Mouse (Mus musculus): ENCODE measurements around the gene Dock1.

The Dock1 gene

DNA sequence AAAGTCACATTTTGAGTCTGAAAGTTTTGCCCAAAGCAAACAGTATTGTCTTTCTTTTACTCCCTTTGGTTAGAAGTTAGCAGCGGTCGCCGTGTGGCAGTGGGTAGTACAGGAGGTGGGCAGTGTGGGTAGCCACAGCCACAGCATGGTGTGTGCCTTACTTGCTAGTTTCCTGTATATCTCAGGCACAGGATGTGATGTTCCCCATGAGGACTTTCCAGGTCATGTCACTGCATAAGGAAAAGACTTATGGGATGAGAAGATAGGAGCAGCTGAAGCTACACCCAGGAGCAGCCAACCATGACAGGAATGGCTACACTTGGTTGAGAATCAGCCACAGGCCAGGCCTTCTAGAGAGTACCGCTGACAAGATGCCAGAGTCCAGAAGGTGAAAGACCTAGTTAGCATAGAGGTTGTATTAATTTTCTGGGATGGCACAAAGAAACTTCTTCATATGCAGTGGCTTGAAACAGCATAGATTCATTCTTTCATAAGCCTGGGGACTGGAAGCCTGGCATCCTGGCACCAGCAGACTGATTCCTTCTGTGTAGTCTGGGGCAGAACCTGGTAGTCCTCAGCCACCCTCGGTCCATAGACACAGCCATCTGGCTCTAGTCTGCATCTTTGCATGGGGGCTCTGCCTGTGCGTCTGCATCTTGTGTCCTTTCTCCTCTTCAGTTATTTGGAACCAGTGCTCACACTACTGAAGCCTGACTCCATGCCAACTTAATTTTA, 139.0 kb downstream of the Dock1 start:
- DNase-seq (ENCODE audit: extremely low read depth, insufficient read length, low spot score), result no peak

DNA sequence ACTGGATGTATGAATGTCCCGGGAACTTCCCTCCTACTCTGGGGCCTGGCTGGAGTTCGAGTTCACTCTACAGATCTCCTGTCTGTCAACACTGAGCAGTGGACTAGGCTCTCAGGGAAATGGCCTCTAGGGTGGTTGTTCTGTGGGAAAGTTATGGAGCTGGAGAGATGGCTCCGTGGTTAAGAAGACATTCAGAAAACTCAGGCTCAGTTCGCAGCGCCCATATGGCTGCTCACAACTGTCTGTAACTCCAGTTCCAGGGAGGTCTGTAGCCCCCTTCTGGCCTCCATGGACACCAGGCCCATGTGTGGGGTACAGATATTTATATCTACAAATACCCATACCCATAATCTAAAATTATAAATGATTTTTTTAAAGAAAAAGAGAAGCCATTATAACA, 148.0 kb downstream of the Dock1 start:
- DNase-seq (ENCODE audit: extremely low read depth, insufficient read length, low spot score), result no peak

DNA sequence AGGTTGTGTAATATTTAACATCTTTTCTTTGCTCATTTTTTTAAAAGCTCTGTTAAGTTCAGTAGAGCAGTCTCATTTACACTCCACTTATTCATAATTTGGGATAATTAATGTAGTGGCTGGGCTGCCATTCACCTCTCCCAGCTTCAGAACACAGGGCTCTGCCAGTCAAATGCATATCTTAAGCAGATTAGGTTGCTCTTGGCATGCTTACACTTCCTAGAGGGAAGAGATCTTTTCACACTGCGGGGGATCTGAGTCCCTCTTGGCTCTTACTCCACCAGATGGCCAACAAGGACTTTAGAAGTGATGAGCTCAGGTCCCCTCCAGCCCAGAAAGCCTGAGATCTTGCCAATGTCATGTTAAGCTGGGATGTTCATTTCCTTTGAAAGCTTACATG, 150.8 kb downstream of the Dock1 start:
- DNase-seq (ENCODE audit: extremely low read depth, insufficient read length, low spot score), result no peak

DNA sequence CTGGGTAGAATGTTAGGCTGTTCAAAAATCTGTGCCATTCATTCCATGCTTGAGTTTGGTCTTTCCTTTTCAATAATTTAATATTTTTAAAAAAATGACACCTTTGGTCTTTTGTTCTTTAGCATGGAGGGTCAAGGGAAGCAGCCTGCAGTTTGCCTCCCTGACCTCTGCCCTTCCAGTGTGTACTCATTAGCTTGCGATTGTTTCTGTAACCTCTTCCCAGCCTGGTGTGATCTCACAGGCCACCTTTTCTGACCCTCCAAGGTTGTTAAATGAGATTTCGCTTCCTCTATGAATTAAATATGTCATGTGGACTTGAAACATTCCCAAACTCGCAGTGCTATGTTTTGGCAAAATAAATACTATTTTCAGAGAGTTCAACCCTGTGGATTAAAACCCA, 151.6 kb downstream of the Dock1 start:
- DNase-seq (ENCODE audit: extremely low read depth, insufficient read length, low spot score), result no peak

DNA sequence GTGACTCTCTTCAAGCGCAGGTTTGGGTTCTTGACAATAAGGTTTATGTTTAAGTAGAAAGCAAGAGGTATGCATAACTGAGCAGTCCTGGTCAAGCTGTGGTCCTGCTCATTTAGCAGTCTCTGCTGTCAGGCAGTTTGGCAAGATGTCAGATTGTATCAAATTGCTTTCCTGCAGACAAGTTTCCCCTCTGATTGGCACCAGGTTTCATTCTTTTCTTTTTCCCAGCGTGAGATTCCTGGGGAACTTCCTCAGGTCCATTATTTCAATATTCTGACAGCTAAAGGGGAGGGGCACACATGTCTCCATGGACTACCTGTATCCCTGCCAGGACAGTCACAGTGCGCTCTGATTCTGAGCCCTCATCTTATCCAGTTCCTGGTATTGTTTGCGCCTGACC, 153.4 kb downstream of the Dock1 start:
- no peak for DNase-seq (ENCODE audit: extremely low read depth, insufficient read length, low spot score)

DNA sequence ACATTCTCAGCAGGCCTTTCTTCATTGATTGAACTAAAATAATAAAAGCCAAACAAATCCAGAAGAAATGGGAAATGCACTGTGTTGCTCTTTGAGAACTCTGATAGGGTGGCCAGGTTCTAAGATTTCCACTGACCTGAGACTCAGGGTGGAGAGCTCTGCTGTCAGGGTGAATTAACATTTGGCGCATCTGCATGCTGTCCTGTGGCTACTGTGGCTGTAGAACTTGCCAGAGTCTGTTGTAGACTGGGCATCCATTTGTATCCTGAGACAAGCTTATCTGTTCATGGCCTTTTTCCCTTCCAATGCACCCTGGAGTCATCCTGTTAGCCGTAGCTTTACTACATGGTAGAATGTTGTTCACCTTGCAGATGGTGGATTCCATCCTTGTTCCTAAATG, 169.6 kb downstream of the Dock1 start:
- DNase-seq (ENCODE audit: extremely low read depth, insufficient read length, low spot score), result no peak

DNA sequence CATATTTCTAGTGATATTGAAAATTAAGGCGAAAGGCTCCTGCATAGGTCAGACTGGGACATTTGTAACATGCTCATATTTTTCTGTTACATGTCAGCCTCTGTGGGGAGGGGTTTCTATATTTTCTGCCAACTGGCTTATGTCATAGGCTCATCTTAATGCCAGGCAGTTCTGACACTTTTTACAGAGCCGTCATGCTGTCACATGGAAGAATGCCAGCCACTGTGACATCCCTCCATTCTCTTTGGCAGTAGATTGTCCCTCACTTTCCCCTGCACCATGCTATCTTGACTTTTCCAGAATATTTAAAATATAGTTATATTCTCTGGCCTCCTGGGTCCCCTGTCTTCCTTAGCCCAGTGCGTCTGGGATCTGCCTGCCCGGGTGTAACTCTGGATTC, 172.3 kb downstream of the Dock1 start:
- no peak for DNase-seq (ENCODE audit: extremely low read depth, insufficient read length, low spot score)

DNA sequence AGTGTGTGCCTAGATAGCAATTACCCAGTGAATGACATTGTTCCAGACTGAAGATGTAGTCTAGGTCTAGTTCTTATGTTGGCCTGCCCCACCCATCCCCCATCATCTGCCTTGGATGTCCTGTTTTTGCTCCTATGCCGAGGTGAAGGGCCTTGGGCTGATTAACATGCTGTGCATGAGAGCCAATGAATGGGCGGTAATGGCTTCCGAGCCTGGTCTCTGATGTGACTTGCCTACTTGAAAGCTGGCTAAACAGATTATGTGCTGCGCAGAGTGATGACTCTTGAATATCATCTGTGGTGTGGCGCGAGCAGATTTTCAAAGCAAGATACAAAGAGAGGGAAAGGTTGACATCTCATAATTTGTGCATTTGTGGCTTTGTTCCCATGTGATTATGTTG, 191.5 kb downstream of the Dock1 start:
- DNase-seq (ENCODE audit: extremely low read depth, insufficient read length, low spot score), result no peak

DNA sequence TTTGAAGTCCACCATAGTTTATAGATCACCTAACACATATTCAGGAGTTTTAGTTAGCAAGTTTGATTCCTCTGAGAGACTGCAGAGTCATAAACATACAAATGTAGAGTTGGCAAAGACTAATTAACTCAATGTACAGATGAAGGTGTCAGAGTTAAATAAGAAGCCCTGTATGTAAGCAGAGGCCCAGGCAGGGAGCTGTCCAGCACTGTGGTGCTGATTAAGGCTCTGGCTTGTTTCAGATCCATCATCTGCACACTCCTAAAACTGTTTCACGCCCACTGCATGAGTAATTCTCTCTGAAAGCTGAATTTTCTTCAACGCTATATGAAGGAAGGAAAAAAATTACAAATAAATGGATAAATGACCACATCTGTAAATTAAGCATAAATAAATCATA, 193.7 kb downstream of the Dock1 start:
- DNase-seq (ENCODE audit: extremely low read depth, insufficient read length, low spot score), result no peak

DNA sequence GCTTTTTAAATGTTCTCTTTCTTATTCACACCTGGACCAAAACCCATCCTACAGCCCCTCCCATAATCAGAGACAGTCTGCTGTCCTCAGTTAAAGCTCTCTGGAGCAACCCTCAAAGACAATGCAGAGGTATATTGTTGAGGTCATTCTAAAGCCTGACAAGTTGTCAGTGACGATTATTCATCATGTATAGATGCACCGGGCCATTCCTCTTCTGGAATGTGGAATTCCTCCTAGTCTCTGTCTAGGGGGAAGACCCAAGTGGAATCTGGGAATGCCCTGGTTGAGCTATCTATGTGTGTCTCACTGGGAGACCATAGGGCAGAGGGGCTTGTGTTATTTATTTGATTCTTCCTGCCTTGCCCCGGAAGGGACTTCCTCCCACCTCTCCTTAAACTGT, 202.1 kb downstream of the Dock1 start:
- no peak for DNase-seq (ENCODE audit: extremely low read depth, insufficient read length, low spot score)

DNA sequence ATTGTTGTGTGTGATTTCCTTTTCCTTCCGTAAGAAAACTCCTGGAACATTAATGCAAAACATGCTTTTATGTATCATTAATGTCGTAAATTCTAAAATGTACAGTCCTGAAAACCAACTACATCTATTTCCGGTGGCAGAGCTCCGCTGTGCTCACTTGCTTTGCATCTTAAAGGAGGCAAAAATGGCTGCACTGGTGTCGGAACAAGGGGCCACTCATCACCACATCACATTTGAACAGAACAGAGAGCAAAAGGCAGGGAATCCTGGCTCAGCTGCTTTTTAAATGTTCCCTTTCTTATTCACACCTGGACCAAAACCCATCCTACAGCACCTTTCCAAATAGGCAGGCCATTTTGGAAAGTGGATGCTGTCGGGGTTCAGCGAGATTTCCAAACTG, 202.5 kb downstream of the Dock1 start:
- DNase-seq (ENCODE audit: extremely low read depth, insufficient read length, low spot score), result no peak

DNA sequence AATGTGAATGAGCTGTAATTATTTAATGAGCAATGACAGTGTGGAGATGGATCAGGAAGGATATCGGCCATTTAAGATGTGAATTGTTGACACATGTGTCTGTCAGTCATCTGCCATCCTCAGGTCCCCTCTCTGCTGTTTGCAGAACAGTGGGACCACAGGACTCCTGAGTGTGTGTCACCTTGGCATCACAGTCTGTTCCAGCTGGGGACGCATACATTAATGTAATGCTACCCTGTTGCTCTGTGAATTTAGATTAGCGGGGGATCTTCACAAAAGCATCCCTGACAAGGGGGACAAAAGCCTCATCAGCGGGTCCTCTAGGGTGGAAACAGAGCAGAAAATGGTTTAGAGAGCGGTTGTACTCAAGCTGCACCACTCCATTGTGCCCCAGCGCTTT, 208.5 kb downstream of the Dock1 start:
- DNase-seq (ENCODE audit: extremely low read depth, insufficient read length, low spot score), result no peak

DNA sequence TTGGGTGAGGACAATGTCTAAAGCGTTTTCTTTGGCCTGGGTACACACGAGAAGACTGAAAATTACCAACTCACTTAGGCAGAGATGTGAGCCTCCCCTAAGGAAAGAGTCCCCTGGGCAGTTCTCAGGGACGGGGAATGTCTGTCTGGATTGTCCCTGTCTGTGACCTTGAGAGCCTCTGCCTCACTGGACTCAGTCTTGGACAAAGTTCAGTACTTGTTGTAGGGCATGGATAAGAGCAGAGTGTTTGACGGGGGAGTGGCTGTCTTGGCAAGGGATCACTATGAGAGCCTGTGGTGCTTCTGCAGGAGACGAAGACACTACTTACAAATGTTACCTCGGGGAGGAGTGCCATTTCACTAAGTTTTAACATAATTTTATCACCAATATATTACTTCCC, 210.0 kb downstream of the Dock1 start:
- no peak for DNase-seq (ENCODE audit: extremely low read depth, insufficient read length, low spot score)

DNA sequence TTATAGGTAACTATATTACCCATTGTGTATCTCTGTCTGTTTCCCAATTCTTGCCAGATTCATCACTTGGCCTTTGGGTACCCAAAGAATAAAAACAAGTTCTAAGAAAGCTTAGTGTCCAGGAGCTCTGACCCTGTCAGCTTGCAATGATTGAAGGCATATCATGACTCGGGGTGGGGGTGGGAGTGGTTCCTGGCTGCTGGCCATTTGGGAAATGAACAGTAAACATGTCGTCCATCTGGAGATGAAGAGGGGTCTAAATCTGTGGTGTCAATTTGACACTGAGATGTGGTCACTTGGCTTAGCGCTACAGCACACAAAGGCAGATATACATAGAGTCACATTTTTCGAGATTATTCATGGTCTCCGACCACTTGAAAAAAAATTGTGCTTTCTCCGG, 213.1 kb downstream of the Dock1 start:
- DNase-seq (ENCODE audit: extremely low read depth, insufficient read length, low spot score), result no peak

DNA sequence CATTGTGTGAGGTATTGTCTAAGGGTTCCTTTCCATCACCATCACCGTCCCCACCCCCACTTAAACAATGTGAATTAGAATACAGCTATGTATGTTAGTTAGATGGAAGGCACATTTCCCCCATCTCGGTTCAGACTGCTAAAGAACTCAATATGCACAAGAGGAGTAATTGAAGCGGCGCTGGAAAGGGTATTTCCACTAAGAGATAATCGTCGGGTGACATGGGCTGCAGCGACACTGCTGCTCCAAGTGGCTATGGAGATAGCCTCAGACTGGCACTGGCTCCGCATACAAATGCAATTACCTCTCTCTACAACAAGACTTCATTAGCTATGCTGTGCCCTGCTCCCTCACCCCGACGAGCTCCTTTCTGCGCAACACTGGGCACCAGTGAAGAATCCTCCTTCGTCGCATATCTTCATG, 222.0 kb downstream of the Dock1 start:
- no peak for DNase-seq (ENCODE audit: extremely low read depth, insufficient read length, low spot score)

DNA sequence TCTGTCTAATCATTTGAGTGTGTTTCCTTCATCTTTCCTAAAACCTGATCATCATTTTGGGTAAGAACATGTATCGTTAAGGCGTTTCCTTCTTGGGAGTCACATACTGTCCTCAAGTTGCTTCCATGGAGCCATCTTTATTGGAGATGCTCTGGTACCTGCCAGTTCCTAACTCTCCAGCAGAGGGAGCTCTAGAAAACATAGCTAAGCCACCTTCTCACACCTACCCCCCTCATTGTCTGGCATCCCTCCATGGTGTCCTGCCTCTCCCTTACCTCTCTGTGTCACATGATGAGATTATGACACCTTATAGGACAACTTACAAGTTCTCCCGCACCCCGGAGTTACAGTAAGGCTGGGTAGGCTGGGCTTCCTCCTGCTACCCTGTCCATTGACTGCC, 222.5 kb downstream of the Dock1 start:
- no peak for DNase-seq (ENCODE audit: extremely low read depth, insufficient read length, low spot score)

DNA sequence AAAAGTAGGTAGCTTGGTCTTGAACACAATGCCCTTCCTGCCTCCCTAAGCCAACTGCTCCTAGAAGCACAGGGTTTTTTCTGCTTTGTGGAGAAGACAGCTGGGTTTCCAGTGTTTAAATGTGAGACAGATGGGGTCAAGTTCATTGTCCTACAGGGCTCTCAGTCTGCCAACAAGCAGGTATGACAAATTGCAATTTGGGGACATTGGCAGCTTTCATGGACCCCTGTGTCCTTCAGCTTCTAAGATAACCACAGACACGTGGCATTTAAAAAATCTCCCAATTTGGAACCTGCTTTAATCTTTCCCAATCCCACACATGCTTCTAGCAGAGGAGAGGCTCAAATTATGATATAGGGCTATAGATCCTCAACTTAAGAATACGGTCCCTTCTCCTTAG, 224.2 kb downstream of the Dock1 start:
- DNase-seq (ENCODE audit: extremely low read depth, insufficient read length, low spot score), result no peak

DNA sequence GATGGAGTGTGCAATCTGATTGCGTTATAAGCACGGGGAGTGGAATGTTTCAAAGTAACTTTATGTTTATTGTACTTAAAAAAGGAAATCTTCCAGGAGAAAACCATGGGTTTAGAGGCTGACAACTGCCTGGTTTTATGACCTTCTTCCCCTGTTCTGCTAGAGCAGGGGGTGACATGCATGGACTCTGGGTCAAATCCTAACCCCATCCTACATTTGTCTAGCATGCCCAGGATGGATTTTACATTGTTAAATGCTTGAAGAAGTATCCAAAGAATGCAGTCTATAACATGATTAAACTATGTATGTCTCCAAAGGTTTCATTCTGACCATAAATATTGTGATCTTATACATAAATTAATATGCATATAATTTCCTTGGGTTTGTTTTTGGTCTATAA, 229.0 kb downstream of the Dock1 start:
- DNase-seq (ENCODE audit: extremely low read depth, insufficient read length, low spot score), result no peak

DNA sequence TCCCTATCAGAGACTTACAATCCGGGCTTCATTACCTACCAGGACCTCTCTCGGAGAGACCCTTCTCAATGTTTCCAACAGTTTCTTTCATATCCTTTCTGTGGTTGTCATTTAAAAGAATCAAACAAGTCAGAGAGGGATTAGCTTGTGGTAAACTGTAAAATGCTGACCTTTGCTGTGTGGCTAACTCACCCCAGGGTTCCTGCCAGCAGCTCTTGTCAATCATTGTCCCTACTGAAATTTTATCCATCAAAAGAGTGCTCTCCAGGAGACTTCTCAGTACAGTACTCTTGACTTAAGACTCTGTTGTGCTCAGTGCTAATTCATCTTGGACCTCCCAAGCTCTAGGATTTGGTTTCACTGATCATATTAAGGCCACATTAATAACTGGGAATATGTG, 231.5 kb downstream of the Dock1 start:
- DNase-seq (ENCODE audit: extremely low read depth, insufficient read length, low spot score), result no peak

DNA sequence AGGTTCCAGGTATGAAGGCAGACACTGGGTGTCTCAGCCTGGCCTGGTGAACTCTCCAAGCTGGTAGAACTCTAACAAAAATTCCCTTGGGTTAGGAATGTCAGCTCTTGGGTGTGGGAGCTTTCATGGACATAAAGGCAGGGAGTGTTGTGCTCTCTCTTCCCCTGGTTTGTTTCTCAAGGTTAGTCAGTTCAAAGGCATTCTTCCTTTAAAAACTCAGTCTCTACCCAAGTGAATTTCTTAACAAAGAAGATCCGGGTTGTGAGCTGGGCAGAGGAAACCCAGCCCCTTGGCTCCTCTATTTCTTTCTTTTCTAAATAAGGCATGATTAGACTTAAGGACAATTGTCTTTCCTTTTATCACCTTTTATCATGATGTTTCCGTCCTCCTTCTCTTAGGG, 261.4 kb downstream of the Dock1 start:
- no peak for DNase-seq (ENCODE audit: extremely low read depth, insufficient read length, low spot score)

DNA sequence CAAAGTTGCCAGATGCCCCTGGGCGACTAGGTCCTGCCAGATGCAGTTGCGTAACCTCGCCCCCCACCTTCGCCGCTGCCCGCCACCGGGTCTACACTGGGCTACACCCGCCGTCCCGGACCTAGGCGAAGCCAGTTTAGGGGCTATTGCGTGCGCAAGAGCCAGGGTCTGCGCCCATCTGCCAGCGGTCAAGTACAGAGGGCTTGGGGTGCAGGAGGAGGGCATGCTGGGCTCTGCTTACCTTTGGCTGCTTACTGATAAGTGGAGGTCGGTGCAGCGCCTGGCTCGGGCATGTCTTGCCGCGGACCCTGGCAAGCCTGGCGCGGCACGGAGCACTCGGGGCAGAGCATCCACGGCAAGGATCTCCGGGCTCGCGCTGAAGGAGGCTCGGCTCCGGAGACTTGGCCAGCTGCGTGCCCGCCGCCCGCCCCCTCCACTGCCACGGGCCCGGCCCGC, 267.0 kb downstream of the Dock1 start:
- DNase-seq (ENCODE audit: extremely low read depth, insufficient read length, low spot score), result peak; percentile 10

DNA sequence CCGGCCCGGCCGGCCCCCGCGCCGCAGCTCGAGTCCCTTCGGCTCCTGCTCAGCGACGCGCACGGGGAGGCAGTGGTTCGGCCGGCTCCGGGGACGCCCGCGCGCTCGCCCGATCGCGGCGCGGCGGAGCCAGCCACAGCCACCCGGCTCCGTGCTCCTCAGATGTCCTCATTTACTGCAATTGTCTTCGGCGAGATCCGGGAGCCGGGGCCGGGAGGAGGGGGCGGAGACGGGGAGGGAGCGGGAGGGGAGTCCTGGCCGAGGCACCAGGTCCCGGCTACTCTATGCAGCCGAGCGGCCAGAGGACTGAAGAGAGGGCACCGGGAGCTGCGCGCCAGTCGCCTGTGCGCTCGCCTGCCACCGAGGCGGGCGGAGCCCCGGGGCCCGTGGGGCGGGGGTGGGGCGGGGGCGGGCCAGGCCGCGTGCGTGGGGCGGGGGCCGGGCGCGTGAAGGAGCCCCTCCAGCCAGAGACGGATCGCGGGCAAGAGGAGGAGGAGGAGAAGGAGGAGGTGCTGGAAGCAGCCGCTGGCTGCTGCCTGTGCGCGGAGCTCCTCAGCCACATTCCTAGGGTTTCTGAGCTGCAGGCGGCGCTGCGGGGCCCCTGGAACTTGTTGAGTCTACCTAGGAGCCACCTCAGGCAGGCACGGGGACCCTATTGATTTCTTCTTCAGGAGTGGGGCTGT, 267.6 kb downstream of the Dock1 start, which contains the start of gene Fam196a:
TSS of gene Fam196a (minus strand) at position 504 of the 683 bp plus-strand sequence.
- DNase-seq (ENCODE audit: extremely low read depth, insufficient read length, low spot score), result no peak
